Comparison of ENCODE assay signal across 8 mouse cellular contexts in the genomic region with DNA sequence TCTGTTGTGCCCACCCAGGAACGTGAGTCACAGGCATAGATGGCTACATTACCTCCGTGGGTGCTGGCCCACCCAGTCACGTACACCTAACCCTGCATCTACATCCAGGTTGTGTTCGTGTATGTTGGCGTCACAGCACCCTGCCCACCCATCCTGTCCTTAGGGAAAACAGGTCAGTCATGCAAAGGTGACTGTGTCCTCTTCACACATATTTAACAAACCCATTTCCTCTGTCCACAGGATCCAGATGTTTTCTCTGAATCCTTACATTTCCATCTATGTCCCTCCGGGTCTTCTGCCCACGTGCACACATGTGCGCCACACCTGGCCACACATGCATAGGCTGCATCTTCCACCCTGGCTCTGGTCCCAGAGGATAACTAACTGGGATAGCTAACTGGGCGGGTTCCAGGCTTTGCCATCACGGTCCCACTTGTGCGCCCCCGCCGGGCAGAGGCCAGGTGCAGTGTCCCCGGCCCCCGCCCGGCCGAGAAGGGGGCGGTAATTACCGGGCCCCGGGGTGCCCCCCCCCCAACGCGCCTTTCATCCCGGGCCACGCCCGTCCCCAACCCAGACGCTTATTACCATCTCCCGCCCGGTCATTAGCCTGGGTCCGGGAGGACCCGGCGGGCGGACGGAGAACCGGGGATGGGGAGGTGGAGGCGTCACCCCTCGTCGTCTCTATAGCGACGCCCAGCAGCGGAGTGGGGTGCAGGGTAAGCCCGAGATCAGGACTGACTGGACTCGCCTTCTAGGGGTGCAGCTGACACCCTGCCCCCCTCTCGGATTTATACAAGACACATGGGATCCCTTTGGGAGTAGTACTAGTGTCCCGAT. TPM values are rescaled to one million over a fixed set of nuclear protein-coding genes. Genes with fewer than 3 reads are reported as not detected.
DNase-seq lines count a peak whose midpoint lies in the region; ATAC-seq and TF ChIP-seq lines count a peak whose summit lies in the region.

No protein-coding gene starts in this region.

- peak overlapping the region; percentile 20 to 44; a peak in 2 of 4 replicates for H3K4me3 ChIP-seq in ES-E14 (ENCODE audit: insufficient read depth in 1 of 2, low read depth in 1 of 2, low read length in 2 of 2, poor library complexity in 1 of 2, severe bottlenecking in 1 of 2)
- H3K4me3 ChIP-seq in embryonic fibroblast, embryonic 13.5 days (ENCODE audit: insufficient read depth, low read length): peak overlapping the region; percentile 21
- peak overlapping the region; percentile 38 for H3K4me3 ChIP-seq in hindbrain, postnatal 0 days (ENCODE audit: low read length)
- peak overlapping the region; percentile 49 to 56 for H3K4me3 ChIP-seq in liver, embryonic 14.5 days (ENCODE audit: insufficient read depth in 1 of 2, low read depth in 2 of 2, low read length in 2 of 2)
- peak overlapping the region; percentile 41 for H3K4me3 ChIP-seq in stomach, postnatal 0 days (ENCODE audit: low read depth, low read length)

- in situ Hi-C loops in ES-E14 (cut with MboI; ENCODE audit: low sequenced_read_pairs in 2 of 2, unreplicated experiment in 2 of 2): no loop called here

- peaks cover 11 to 33% of the 10 kb centered on the region in 2 experiments for H3K4me1 ChIP-seq in ES-E14 (ENCODE audit: control insufficient read depth in 2 of 2, insufficient read depth in 2 of 2, low read length in 2 of 2, poor library complexity in 1 of 2)
- H3K4me1 ChIP-seq in embryonic fibroblast, embryonic 13.5 days (ENCODE audit: control insufficient read depth, insufficient read depth, low read length): peaks cover 29% of the 10 kb centered on the region
- H3K4me1 ChIP-seq in hindbrain, postnatal 0 days (ENCODE audit: insufficient read depth, low read length): peaks cover 30% of the 10 kb centered on the region
- H3K4me1 ChIP-seq in liver, embryonic 14.5 days (replicated peaks; ENCODE audit: control insufficient read depth in 2 of 2, insufficient read depth in 2 of 2, low read length in 1 of 2): peaks cover 47 to 54% of the 10 kb centered on the region in 2 experiments
- H3K4me1 ChIP-seq in stomach, postnatal 0 days (replicated peaks; ENCODE audit: control insufficient read depth, insufficient read depth): peaks cover 18% of the 10 kb centered on the region

- no peaks in the 10 kb centered on the region for H3K36me3 ChIP-seq in ES-E14 (ENCODE audit: control insufficient read depth, insufficient read depth, low read length, poor library complexity, severe bottlenecking)
- H3K36me3 ChIP-seq in hindbrain, postnatal 0 days (ENCODE audit: insufficient read depth, low read length): no peaks in the 10 kb centered on the region
- H3K36me3 ChIP-seq in liver, embryonic 14.5 days (replicated peaks; ENCODE audit: control insufficient read depth, insufficient read depth, low read depth): no peaks in the 10 kb centered on the region
- no peaks in the 10 kb centered on the region for H3K36me3 ChIP-seq in stomach, postnatal 0 days (ENCODE audit: control insufficient read depth, insufficient read depth, low read length)

- ATAC-seq in hindbrain, postnatal 0 days: no peak; the same call in 1 of the 2 replicates
- ATAC-seq in liver, embryonic 14.5 days (ENCODE audit: insufficient read depth): no peak
- no peak for ATAC-seq in stomach, postnatal 0 days (ENCODE audit: low FRiP score, low TSS enrichment)
- ATAC-seq in megakaryocyte progenitor cell, adult 5-6 weeks (replicated peaks; ENCODE audit: poor library complexity): no peak

- peak; percentile 53 to 60 for DNase-seq in adrenal gland, adult 18-20 months (ENCODE audit: low spot score in 2 of 2)
- no peak for DNase-seq in adrenal gland, adult 2 months
- no peak for DNase-seq in ES-E14 (ENCODE audit: low read depth, low spot score)
- peak; percentile 44 for DNase-seq in hindbrain, postnatal 0 days (ENCODE audit: low spot score)
- no peak for DNase-seq in liver, embryonic 14.5 days (ENCODE audit: low read depth in 3 of 3, low spot score in 3 of 3)
- no peak for DNase-seq in stomach, postnatal 0 days (ENCODE audit: low spot score)

- no peaks in the 10 kb centered on the region for H3K9me3 ChIP-seq in ES-E14 (ENCODE audit: control insufficient read depth, insufficient read depth, low read depth, low read length)
- no peaks in the 10 kb centered on the region for H3K9me3 ChIP-seq in hindbrain, postnatal 0 days (ENCODE audit: low read length)
- no peaks in the 10 kb centered on the region for H3K9me3 ChIP-seq in liver, embryonic 14.5 days (ENCODE audit: control insufficient read depth, low read length)
- H3K9me3 ChIP-seq in stomach, postnatal 0 days (ENCODE audit: control insufficient read depth, low read length): no peaks in the 10 kb centered on the region

- no peak overlapping the region for H3K27ac ChIP-seq in ES-E14 (ENCODE audit: insufficient read depth, low read depth, low read length, poor library complexity, severe bottlenecking)
- H3K27ac ChIP-seq in embryonic fibroblast, embryonic 13.5 days (ENCODE audit: insufficient read depth, low read length): peak overlapping the region; percentile 97
- peak overlapping the region; percentile 78 for H3K27ac ChIP-seq in hindbrain, postnatal 0 days
- no peak overlapping the region for H3K27ac ChIP-seq in liver, embryonic 14.5 days
- peak overlapping the region; percentile 82 for H3K27ac ChIP-seq in stomach, postnatal 0 days (replicated peaks)

- TF ChIP-seq POLR2A in embryonic fibroblast, embryonic 13.5 days (IDR thresholded peaks at IDR 0.05; ENCODE audit: low read depth, low read length): no peak

- no peak for TF ChIP-seq EP300 in liver, embryonic 14.5 days (IDR thresholded peaks at IDR 0.05; ENCODE audit: low read depth)
- TF ChIP-seq EP300 in stomach, postnatal 0 days (optimal IDR thresholded peaks at IDR 0.05): no peak

- no peak for TF ChIP-seq CTCF in embryonic fibroblast, embryonic 13.5 days (IDR thresholded peaks at IDR 0.05; ENCODE audit: borderline replicate concordance, insufficient read depth, low read length)
- no peak for TF ChIP-seq CTCF in hindbrain, postnatal 0 days (IDR thresholded peaks at IDR 0.05; ENCODE audit: low read depth)
- no peak for TF ChIP-seq CTCF in liver, embryonic 14.5 days (IDR thresholded peaks at IDR 0.05; ENCODE audit: low read depth)
- no peak for TF ChIP-seq CTCF in stomach, postnatal 0 days (IDR thresholded peaks at IDR 0.05; ENCODE audit: low read depth)

- peak overlapping the region; percentile 73 for H3K4me2 ChIP-seq in hindbrain, postnatal 0 days (ENCODE audit: low read depth, low read length)
- H3K4me2 ChIP-seq in liver, embryonic 14.5 days (ENCODE audit: low read depth): peak overlapping the region; percentile 66
- peak overlapping the region; percentile 89 for H3K4me2 ChIP-seq in stomach, postnatal 0 days (replicated peaks; ENCODE audit: low read depth)

- WGBS in hindbrain, postnatal 0 days: 9% methylated on average over 43 of the region's 44 CpGs
- 13% methylated on average over 43 of the region's 44 CpGs for WGBS in liver, embryonic 14.5 days (ENCODE audit: insufficient replicate concordance)
- 9% methylated on average over 38 of the region's 44 CpGs for WGBS in stomach, postnatal 0 days

- H3K9ac ChIP-seq in ES-E14 (ENCODE audit: insufficient read depth, low read depth, low read length, poor library complexity, severe bottlenecking): no peak overlapping the region
- H3K9ac ChIP-seq in hindbrain, postnatal 0 days (replicated peaks; ENCODE audit: low read length): peak overlapping the region; percentile 60
- peak overlapping the region; percentile 34 for H3K9ac ChIP-seq in liver, embryonic 14.5 days (replicated peaks)
- H3K9ac ChIP-seq in stomach, postnatal 0 days (ENCODE audit: low read length): peak overlapping the region; percentile 62

- no peaks in the 10 kb centered on the region for H3K27me3 ChIP-seq in hindbrain, postnatal 0 days (ENCODE audit: insufficient read depth, low read length)
- no peaks in the 10 kb centered on the region for H3K27me3 ChIP-seq in liver, embryonic 14.5 days (ENCODE audit: control insufficient read depth, insufficient read depth, low read length)
- no peaks in the 10 kb centered on the region for H3K27me3 ChIP-seq in stomach, postnatal 0 days (ENCODE audit: control insufficient read depth, insufficient read depth, low read length)

RNA-seq across cellular contexts. Expression of gene Cirbp, which starts 1.4 kb away (rescaled TPM):
- total RNA-seq in adrenal gland, adult 18-20 months (2021): 10 to 100 TPM; 34.7 to 46.3 TPM
- 10 to 100 TPM; 30.6 to 77.0 TPM for total RNA-seq in adrenal gland, adult 2 months (2021)
- polyA plus RNA-seq in adrenal gland, adult 2 months (2012; rRNA removed): 108 and 152 TPM in 2 replicates
- total RNA-seq in ES-E14 (2012; rRNA removed): 69.6 and 105 TPM in 2 replicates
- polyA plus RNA-seq in embryonic fibroblast, embryonic 13.5 days (2011; ENCODE audit: insufficient read length, low read depth, missing spikeins): 29.2 and 50.2 TPM in 2 replicates
- total RNA-seq in hindbrain, postnatal 0 days (2014; rRNA removed): 257 and 261 TPM in 2 replicates
- 730 and 732 TPM in 2 replicates for polyA plus RNA-seq in hindbrain, postnatal 0 days (2015; fragmentation: Nextera tagmentation; extraction: Ambion mirVana)
- 19.4 and 19.8 TPM in 2 replicates for polyA plus RNA-seq in liver, embryonic 14.5 days (2012; rRNA removed)
- 10.1 and 10.7 TPM in 2 replicates for polyA plus RNA-seq in liver, embryonic 14.5 days (2014; fragmentation: Nextera tagmentation; extraction: Ambion mirVana)
- polyA plus RNA-seq in stomach, postnatal 0 days (2015; fragmentation: Nextera tagmentation; extraction: Ambion mirVana): 237 and 244 TPM in 2 replicates
- total RNA-seq in megakaryocyte progenitor cell, adult 5-6 weeks (2015): 16.1 and 18.4 TPM in 2 replicates
- total RNA-seq in megakaryocyte progenitor cell, adult 5-6 weeks (2017): 35.4 and 60.4 TPM in 2 replicates

RNA-seq across cellular contexts. Expression of gene 1600002K03Rik, which starts 8.4 kb away (rescaled TPM):
- 10 to 100 TPM; 14.7 to 16.6 TPM for total RNA-seq in adrenal gland, adult 18-20 months (2021)
- total RNA-seq in adrenal gland, adult 2 months (2021): 10 to 100 TPM; 14.0 to 21.7 TPM
- polyA plus RNA-seq in adrenal gland, adult 2 months (2012; rRNA removed): 25.9 and 34.5 TPM in 2 replicates
- total RNA-seq in ES-E14 (2012; rRNA removed): 25.4 and 31.2 TPM in 2 replicates
- polyA plus RNA-seq in embryonic fibroblast, embryonic 13.5 days (2011; ENCODE audit: insufficient read length, low read depth, missing spikeins): 8.4 and 12.2 TPM in 2 replicates
- total RNA-seq in hindbrain, postnatal 0 days (2014; rRNA removed): 2.6 and 3.2 TPM in 2 replicates
- polyA plus RNA-seq in hindbrain, postnatal 0 days (2015; fragmentation: Nextera tagmentation; extraction: Ambion mirVana): 4.3 and 4.4 TPM in 2 replicates
- polyA plus RNA-seq in liver, embryonic 14.5 days (2012; rRNA removed): 6.8 and 6.9 TPM in 2 replicates
- polyA plus RNA-seq in liver, embryonic 14.5 days (2014; fragmentation: Nextera tagmentation; extraction: Ambion mirVana): 10.6 and 13.2 TPM in 2 replicates
- polyA plus RNA-seq in stomach, postnatal 0 days (2015; fragmentation: Nextera tagmentation; extraction: Ambion mirVana): 13.9 and 14.1 TPM in 2 replicates
- total RNA-seq in megakaryocyte progenitor cell, adult 5-6 weeks (2015): 17.2 and 18.2 TPM in 2 replicates
- 13.4 and 13.5 TPM in 2 replicates for total RNA-seq in megakaryocyte progenitor cell, adult 5-6 weeks (2017)

RNA-seq across cellular contexts. Expression of gene Efna2, which starts 14.9 kb away (rescaled TPM):
- total RNA-seq in adrenal gland, adult 18-20 months (2021): 1 to 10 TPM; 1.3 to 2.1 TPM
- total RNA-seq in adrenal gland, adult 2 months (2021): 1 to 10 TPM; 1.8 to 5.2 TPM
- polyA plus RNA-seq in adrenal gland, adult 2 months (2012; rRNA removed): 10.2 and 15.6 TPM in 2 replicates
- 2.7 and 3.4 TPM in 2 replicates for total RNA-seq in ES-E14 (2012; rRNA removed)
- 5.2 and 8.3 TPM in 2 replicates for polyA plus RNA-seq in embryonic fibroblast, embryonic 13.5 days (2011; ENCODE audit: insufficient read length, low read depth, missing spikeins)
- 24.0 and 32.8 TPM in 2 replicates for total RNA-seq in hindbrain, postnatal 0 days (2014; rRNA removed)
- 23.2 and 23.8 TPM in 2 replicates for polyA plus RNA-seq in hindbrain, postnatal 0 days (2015; fragmentation: Nextera tagmentation; extraction: Ambion mirVana)
- 0.40 and 0.47 TPM in 2 replicates for polyA plus RNA-seq in liver, embryonic 14.5 days (2012; rRNA removed)
- polyA plus RNA-seq in liver, embryonic 14.5 days (2014; fragmentation: Nextera tagmentation; extraction: Ambion mirVana): 0.51 and 0.52 TPM in 2 replicates
- polyA plus RNA-seq in stomach, postnatal 0 days (2015; fragmentation: Nextera tagmentation; extraction: Ambion mirVana): 6.5 and 7.2 TPM in 2 replicates
- 0.54 TPM in 1 of 2 replicates, not detected in the other for total RNA-seq in megakaryocyte progenitor cell, adult 5-6 weeks (2015)
- total RNA-seq in megakaryocyte progenitor cell, adult 5-6 weeks (2017): 0.37 TPM in 1 of 2 replicates, not detected in the other

RNA-seq across cellular contexts. Expression of gene Midn, which starts 16.3 kb away (rescaled TPM):
- 10 to 100 TPM; 64.8 to 82.0 TPM for total RNA-seq in adrenal gland, adult 18-20 months (2021)
- total RNA-seq in adrenal gland, adult 2 months (2021): 100 to 1,000 TPM in 1 of 2 experiments, 10 to 100 TPM in 1; 75.8 to 115 TPM
- 233 and 269 TPM in 2 replicates for polyA plus RNA-seq in adrenal gland, adult 2 months (2012; rRNA removed)
- 38.3 and 42.6 TPM in 2 replicates for total RNA-seq in ES-E14 (2012; rRNA removed)
- 101 TPM in 2 replicates for polyA plus RNA-seq in embryonic fibroblast, embryonic 13.5 days (2011; ENCODE audit: insufficient read length, low read depth, missing spikeins)
- total RNA-seq in hindbrain, postnatal 0 days (2014; rRNA removed): 146 and 172 TPM in 2 replicates
- 14.7 and 15.8 TPM in 2 replicates for polyA plus RNA-seq in hindbrain, postnatal 0 days (2015; fragmentation: Nextera tagmentation; extraction: Ambion mirVana)
- polyA plus RNA-seq in liver, embryonic 14.5 days (2012; rRNA removed): 9.1 and 10.3 TPM in 2 replicates
- 5.1 and 5.7 TPM in 2 replicates for polyA plus RNA-seq in liver, embryonic 14.5 days (2014; fragmentation: Nextera tagmentation; extraction: Ambion mirVana)
- 8.5 and 9.6 TPM in 2 replicates for polyA plus RNA-seq in stomach, postnatal 0 days (2015; fragmentation: Nextera tagmentation; extraction: Ambion mirVana)
- 21.4 and 22.2 TPM in 2 replicates for total RNA-seq in megakaryocyte progenitor cell, adult 5-6 weeks (2015)
- 12.7 and 17.9 TPM in 2 replicates for total RNA-seq in megakaryocyte progenitor cell, adult 5-6 weeks (2017)

RNA-seq across cellular contexts. Expression of gene Cbarp, which starts 23.7 kb away (rescaled TPM):
- 100 to 1,000 TPM; 129 to 266 TPM for total RNA-seq in adrenal gland, adult 18-20 months (2021)
- 100 to 1,000 TPM in 1 of 2 experiments, 10 to 100 TPM in 1; 74.5 to 118 TPM for total RNA-seq in adrenal gland, adult 2 months (2021)
- polyA plus RNA-seq in adrenal gland, adult 2 months (2012; rRNA removed): 84.3 and 84.6 TPM in 2 replicates
- 20.9 and 41.0 TPM in 2 replicates for total RNA-seq in ES-E14 (2012; rRNA removed)
- polyA plus RNA-seq in embryonic fibroblast, embryonic 13.5 days (2011; ENCODE audit: insufficient read length, low read depth, missing spikeins): 24.1 and 28.4 TPM in 2 replicates
- 270 and 288 TPM in 2 replicates for total RNA-seq in hindbrain, postnatal 0 days (2014; rRNA removed)
- polyA plus RNA-seq in hindbrain, postnatal 0 days (2015; fragmentation: Nextera tagmentation; extraction: Ambion mirVana): 95.5 and 106 TPM in 2 replicates
- polyA plus RNA-seq in liver, embryonic 14.5 days (2012; rRNA removed): 1.8 and 2.2 TPM in 2 replicates
- 0.42 and 1.1 TPM in 2 replicates for polyA plus RNA-seq in liver, embryonic 14.5 days (2014; fragmentation: Nextera tagmentation; extraction: Ambion mirVana)
- polyA plus RNA-seq in stomach, postnatal 0 days (2015; fragmentation: Nextera tagmentation; extraction: Ambion mirVana): 4.2 and 4.3 TPM in 2 replicates
- total RNA-seq in megakaryocyte progenitor cell, adult 5-6 weeks (2015): 3.8 and 4.8 TPM in 2 replicates
- 2.0 and 2.2 TPM in 2 replicates for total RNA-seq in megakaryocyte progenitor cell, adult 5-6 weeks (2017)

Comparison
In these comparisons a context has a peak if more than half of its experiments do, and no peak if none do; other contexts are left out.
1. DNase-seq: peak in adrenal gland, adult 18-20 months (2 of 2) and hindbrain, postnatal 0 days (single experiment); none in adrenal gland, adult 2 months (single experiment), ES-E14 (single experiment), liver, embryonic 14.5 days (0 of 3) and stomach, postnatal 0 days (single experiment).
2. H3K27ac ChIP-seq: peak in embryonic fibroblast, embryonic 13.5 days (single experiment), hindbrain, postnatal 0 days (single experiment) and stomach, postnatal 0 days (single experiment); none in ES-E14 (single experiment) and liver, embryonic 14.5 days (single experiment).
3. Peak in every context shown above with its lines, with median percentiles within 50 percentile points of each other: H3K4me3 ChIP-seq and H3K4me2 ChIP-seq.